Mouse (Mus musculus) hindlimb bud, embryonic 11.5 days (tissue): ENCODE results near the gene Uggt2.

Experiments used
- DNase-seq: peaks from one replicate; pipeline ENCODE4 v3.0.0-alpha.2; 2012; ENCODE audit warnings: low read depth, low spot score; ENCODE audit errors: extremely low spot score

Uggt2 gene

GRCm38 (mm10) chr14:119098851-119099569 lies at the start of gene Uggt2:
Uggt2 (minus strand) TSS chr14:119099430.
- no peak for DNase-seq

DNA sequence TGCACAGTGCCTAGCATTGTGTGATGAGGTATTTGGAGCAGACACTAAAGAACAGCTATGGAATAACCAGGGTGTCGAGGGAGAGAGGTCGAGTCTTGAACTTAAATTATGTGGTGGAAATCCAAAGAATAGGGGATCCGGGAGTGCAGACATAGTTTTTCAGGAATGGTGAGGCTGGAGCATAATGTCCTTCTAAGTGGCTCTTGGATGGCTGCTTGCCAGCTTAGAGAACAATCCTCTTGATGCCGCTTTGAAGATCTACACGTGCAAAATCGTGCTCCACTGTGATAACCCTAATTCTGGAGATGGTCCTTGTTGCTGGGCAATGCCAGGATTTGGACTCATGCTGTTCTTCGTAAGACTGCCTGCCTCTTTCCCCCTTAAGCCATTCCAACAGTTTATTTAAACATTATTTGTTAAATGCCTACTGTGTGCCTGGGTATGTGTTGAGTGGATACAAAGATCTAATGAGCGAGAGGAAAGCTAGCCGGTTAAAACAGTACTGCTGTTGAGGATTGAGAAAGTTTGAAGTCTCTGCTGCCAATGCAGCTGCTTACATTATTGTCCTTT lies 40.2 kb upstream of the Uggt2 start:
- DNase-seq: no peak

DNA sequence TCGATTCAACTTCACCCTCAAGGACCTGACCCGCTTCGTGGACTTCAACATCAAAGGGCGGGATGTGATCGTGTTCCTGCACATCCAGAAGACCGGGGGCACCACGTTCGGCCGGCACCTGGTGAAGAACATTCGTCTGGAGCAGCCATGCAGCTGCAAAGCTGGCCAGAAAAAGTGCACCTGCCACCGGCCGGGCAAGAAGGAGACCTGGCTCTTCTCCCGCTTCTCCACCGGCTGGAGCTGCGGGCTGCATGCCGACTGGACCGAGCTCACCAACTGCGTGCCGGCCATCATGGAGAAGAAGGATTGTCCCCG lies 39.5 kb upstream of the Uggt2 start:
- DNase-seq: no peak

- no peak for DNase-seq
Measured at GRCm38 (mm10) chr14:119137906-119138785, 38.9 kb upstream of the Uggt2 start, which contains the start of gene Hs6st3. Hs6st3 (plus strand) TSS chr14:119138341.

- DNase-seq: no peak
Measured at GRCm38 (mm10) chr14:119137512-119137905, 38.3 kb upstream of the Uggt2 start.

- DNase-seq: no peak
Measured at GRCm38 (mm10) chr14:119127330-119127729, 28.1 kb upstream of the Uggt2 start.

DNA sequence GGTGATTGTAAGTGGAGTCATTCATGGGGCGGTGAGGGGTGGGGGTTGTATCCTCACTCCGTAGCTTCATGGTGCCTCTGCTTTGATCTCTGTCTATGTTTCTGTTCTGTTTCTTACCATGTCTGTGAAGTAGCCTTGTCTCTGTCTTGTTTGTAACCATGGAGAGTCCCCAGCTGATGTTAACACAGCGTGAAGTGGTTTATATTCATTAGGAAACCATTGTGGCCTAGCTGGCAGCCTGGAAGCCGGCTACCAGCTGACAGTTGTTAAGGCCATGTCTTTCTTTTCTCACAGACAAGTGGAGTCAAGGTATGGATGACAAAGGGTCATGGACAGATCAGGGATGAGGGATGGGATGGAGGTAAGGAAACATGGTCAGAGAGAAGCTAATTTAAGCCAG lies 26.6 kb upstream of the Uggt2 start:
- DNase-seq: no peak

DNA sequence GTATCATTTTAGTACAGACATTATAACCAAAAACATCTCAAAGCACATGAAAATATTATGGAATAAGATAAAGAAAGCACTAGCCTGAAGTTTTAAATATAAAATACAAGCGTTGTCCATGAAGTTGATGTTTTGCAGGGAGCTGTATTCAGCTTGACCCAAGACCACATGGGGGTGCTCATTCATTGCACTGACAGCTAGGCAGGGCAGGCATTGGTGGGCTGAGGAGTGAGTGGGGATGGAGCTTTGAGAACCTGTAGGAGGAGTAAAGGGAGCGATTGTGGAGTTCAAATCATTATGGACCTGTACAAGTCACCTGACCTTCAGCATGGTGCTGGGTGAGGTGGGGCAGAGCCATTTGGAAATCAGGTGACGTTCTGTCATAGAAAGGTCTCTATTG lies 24.8 kb upstream of the Uggt2 start:
- DNase-seq: no peak

- no peak for DNase-seq
Measured at GRCm38 (mm10) chr14:119123582-119123981, 24.4 kb upstream of the Uggt2 start.

- no peak for DNase-seq
Measured at GRCm38 (mm10) chr14:119112558-119112957, 13.3 kb upstream of the Uggt2 start.

GRCm38 (mm10) chr14:119109776-119110218 lies 10.6 kb upstream of the Uggt2 start:
- no peak for DNase-seq

- DNase-seq: no peak
Measured at GRCm38 (mm10) chr14:119108776-119109301, 9.6 kb upstream of the Uggt2 start.

DNA sequence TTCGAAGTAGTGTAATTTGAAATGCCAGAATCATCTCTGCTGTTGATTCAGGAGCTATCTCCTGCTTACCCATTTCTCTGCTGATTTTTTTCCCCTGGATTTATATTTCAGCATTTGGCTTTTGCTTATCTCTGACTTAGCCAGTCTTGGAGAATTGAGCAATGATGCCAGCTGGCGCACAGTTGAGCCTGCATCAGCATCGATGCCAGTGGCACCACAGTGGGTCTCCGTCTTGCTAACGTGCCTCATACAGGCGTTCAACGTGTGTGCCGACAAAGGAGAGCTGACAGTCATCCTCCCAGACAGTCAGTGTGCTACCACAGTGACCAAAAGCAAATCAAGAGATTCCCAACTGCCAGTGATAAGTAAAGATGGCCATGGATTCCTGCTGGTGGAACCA lies 8.4 kb upstream of the Uggt2 start:
- DNase-seq: no peak

DNA sequence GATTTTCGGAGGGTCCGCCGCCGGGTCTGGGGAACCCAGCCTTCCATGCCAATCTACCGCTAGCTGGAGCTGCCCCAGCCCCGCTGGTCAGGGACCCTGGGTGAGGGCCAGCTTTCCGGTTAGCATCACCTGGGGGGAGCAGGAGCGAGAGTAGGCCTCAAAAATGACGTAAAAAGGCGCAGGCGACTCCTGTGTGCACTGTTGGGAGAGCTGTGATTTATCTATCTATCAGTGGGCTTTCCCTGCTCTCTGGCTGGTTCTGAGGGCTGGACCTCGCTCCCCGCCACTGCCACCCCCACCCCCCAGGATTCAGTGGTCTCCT lies 301 bp upstream of the Uggt2 start:
- no peak for DNase-seq

GRCm38 (mm10) chr14:119061811-119062210 lies 37.4 kb downstream of the Uggt2 start:
- no peak for DNase-seq

DNA sequence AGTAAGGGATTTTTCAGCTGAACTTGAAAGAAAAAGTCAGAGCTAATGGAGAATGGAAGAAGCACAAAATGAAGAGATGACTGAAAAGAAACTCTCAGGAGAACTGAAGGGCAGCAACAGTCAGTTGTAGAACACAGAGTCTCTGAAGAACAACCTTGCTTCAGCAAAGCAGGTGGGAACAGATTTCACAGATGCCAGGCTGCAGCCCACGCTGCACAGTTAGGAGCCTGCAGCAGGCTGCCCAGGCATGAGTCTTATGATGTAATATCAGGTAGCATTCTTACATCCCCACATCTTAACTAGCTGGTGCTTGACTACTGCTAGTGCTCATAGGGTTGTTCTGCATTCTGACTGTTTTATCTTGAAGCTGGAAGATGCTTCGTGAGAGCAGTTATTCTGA lies 38.5 kb downstream of the Uggt2 start:
- DNase-seq: no peak

DNA sequence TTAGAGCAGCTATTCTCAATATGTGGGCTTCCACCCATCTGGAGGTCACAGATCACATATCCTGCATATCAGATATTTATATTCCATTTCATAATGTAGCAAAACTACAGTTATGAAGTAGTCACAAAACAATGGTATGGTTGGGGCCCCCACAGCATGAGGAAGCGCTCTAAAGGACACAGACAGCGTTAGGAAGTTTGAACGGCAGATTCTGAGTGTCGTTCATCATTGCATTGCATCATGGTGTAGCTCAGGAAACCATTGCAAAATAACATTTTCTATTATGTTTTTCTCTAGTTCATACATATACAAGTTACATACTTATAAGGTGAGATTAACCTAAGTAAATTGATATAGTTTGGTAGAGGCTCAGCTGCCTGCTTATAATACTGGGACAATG lies 42.2 kb downstream of the Uggt2 start:
- no peak for DNase-seq

DNA sequence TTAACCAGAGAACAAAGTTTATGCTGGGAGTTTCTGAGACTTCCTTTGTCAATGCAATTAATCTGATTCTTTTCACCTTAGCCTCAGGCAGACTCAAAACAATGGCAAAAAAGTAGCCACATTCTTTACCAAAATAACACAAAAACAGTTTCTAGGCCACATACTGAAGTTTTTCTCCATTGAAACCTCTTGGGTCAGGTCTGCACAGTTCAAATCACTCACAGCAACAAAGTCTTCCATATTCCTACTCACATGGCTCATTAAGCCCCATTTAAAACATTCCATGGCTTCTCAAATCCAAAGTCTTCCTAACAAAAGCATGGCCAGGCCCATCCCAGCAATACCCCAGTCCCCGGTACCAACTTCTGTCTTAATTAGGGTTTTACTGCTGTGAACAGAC lies 46.3 kb downstream of the Uggt2 start:
- DNase-seq: no peak

GRCm38 (mm10) chr14:119052361-119052760 lies 46.9 kb downstream of the Uggt2 start:
- no peak for DNase-seq

DNA sequence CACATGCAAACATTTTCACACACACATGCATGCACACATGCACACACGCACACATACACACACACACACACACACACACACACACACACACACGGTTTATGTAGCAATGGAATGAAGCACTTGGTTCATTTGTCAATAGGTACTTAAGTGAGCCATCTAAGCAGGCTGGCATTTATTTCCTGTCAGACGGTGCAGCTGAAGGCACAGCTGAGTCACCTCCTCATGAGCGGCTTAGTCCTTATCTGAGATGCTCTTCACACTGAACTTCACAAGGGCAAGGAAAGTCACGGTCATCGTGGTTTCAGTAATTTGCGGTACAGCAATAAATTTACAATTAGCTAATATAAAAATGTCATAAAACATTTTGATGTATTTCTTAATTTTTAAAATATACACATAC lies 55.5 kb downstream of the Uggt2 start:
- DNase-seq: no peak

DNA sequence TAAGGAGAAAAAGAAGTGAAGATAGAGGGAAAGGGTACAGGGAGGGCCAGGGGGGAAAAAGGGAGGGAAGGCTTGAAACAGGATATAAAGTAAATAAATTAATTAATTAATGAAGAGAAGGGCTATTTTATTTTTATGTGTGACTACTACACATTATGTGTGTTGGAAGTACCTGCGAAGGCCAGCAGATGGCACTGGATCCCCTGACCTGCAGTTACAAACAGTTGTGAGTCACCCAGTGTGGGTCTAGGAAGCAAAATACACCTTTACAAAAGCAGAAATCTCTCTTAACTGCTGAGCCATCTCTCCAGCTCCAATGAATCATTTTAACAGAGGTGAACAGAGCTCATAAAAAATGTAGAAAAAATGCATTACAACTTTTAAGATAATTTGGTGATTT lies 59.0 kb downstream of the Uggt2 start:
- DNase-seq: no peak

GRCm38 (mm10) chr14:119037755-119038154 lies 61.5 kb downstream of the Uggt2 start:
- DNase-seq: no peak
